ENCODE assay signal across 8 mouse cellular contexts in genomic region chr3:116861223-116861539, GRCm38 (mm10). TPM values are rescaled to one million over a fixed set of nuclear protein-coding genes. Genes with fewer than 3 reads are reported as not detected.
A peak's percentile ranks its signal among the peaks of the same experiment; 100 is the strongest.
DNase-seq lines count a peak whose midpoint lies in the region; ATAC-seq and TF ChIP-seq lines count a peak whose summit lies in the region.

No protein-coding gene starts in this region.

- H3K4me2 ChIP-seq in embryonic facial prominence, embryonic 11.5 days (ENCODE audit: low read depth, low read length) = peak overlapping the region; percentile 83
- peak overlapping the region; percentile 85 for H3K4me2 ChIP-seq in intestine, embryonic 14.5 days (ENCODE audit: low read length)
- peak overlapping the region; percentile 96 for H3K4me2 ChIP-seq in myocyte (ENCODE audit: low read depth)

- no peaks in the 10 kb centered on the region for H3K27me3 ChIP-seq in embryonic facial prominence, embryonic 11.5 days (ENCODE audit: control insufficient read depth, insufficient read depth, low read length)
- H3K27me3 ChIP-seq in intestine, embryonic 14.5 days (replicated peaks; ENCODE audit: control insufficient read depth, insufficient read depth, low read length) = no peaks in the 10 kb centered on the region
- no peaks in the 10 kb centered on the region for H3K27me3 ChIP-seq in myocyte (ENCODE audit: control insufficient read depth, insufficient read depth, insufficient read length)

- no peak overlapping the region for H3K27ac ChIP-seq in embryonic facial prominence, embryonic 11.5 days (replicated peaks; ENCODE audit: low read depth, low read length)
- H3K27ac ChIP-seq in intestine, embryonic 14.5 days (ENCODE audit: low read depth) = peak overlapping the region; percentile 71

- no peaks in the 10 kb centered on the region for H3K36me3 ChIP-seq in embryonic facial prominence, embryonic 11.5 days (replicated peaks; ENCODE audit: control insufficient read depth, insufficient read depth, low read depth, low read length)
- H3K36me3 ChIP-seq in intestine, embryonic 14.5 days (ENCODE audit: control insufficient read depth, insufficient read depth, low read length) = no peaks in the 10 kb centered on the region
- no peaks in the 10 kb centered on the region for H3K36me3 ChIP-seq in myocyte (ENCODE audit: control insufficient read depth, insufficient read depth)

- TF ChIP-seq CTCF in lung, adult 2 months (IDR thresholded peaks at IDR 0.05; ENCODE audit: insufficient read depth, low read length) = no peak

- H3ac ChIP-seq in myocyte (ENCODE audit: control insufficient read depth, insufficient read length) = peak overlapping the region; percentile 80

- no peak for TF ChIP-seq POLR2A in lung, adult 2 months (IDR thresholded peaks at IDR 0.05; ENCODE audit: borderline replicate concordance, extremely low read depth, low read depth, low read length)
- no peak for TF ChIP-seq POLR2A in myocyte (IDR thresholded peaks at IDR 0.05; ENCODE audit: insufficient read length, low read depth)

- ATAC-seq in embryonic facial prominence, embryonic 11.5 days (replicated peaks; ENCODE audit: insufficient number of reproducible peaks, low FRiP score, low TSS enrichment, low read depth) = 0 out of 2 replicates have a peak, but pooled peaks have one; percentile 20
- peak; percentile 17; the same call in 1 of the 2 replicates for ATAC-seq in intestine, embryonic 14.5 days (replicated peaks; ENCODE audit: low FRiP score, low TSS enrichment, low read depth)

- H3K9ac ChIP-seq in embryonic facial prominence, embryonic 11.5 days (replicated peaks; ENCODE audit: low read length) = peak overlapping the region; percentile 64
- peak overlapping the region; percentile 58 for H3K9ac ChIP-seq in intestine, embryonic 14.5 days (ENCODE audit: low read length)

- DNase-seq in lung, adult 2 months = no peak
- DNase-seq in lung, postnatal 25 days (ENCODE audit: low spot score) = no peak
- peak; percentile 25 for DNase-seq in embryonic facial prominence, embryonic 11.5 days (ENCODE audit: low spot score)
- DNase-seq in intestine, embryonic 14.5 days (ENCODE audit: low spot score) = peak; percentile 63
- DNase-seq in Muller cell, postnatal 12 days (ENCODE audit: inconsistent ontology term) = no peak
- no peak for DNase-seq in layer of hippocampus, postnatal 36 days
- no peak for DNase-seq in spleen, postnatal 14 days (ENCODE audit: low spot score in 2 of 2)

- H3K4me3 ChIP-seq in lung, adult 2 months (replicated peaks; ENCODE audit: extremely low read depth, low read depth, low read length) = peak overlapping the region; percentile 84
- H3K4me3 ChIP-seq in embryonic facial prominence, embryonic 11.5 days (ENCODE audit: low read depth, low read length) = peak overlapping the region; percentile 50
- H3K4me3 ChIP-seq in intestine, embryonic 14.5 days (ENCODE audit: low read depth, low read length) = peak overlapping the region; percentile 64
- H3K4me3 ChIP-seq in myocyte = peak overlapping the region; percentile 46

- peaks cover 18% of the 10 kb centered on the region for H3K79me2 ChIP-seq in myocyte (ENCODE audit: control insufficient read depth, insufficient read depth)

- 10% methylated on average over 4 of the region's 4 CpGs for WGBS in lung, adult 2 months
- WGBS in embryonic facial prominence, embryonic 11.5 days = 17% methylated on average over 4 of the region's 4 CpGs
- 12% methylated on average over 4 of the region's 4 CpGs for WGBS in intestine, embryonic 14.5 days

- H3K4me1 ChIP-seq in lung, adult 2 months (ENCODE audit: control insufficient read depth, insufficient read depth, low read length) = no peaks in the 10 kb centered on the region
- H3K4me1 ChIP-seq in embryonic facial prominence, embryonic 11.5 days (ENCODE audit: control insufficient read depth, insufficient read depth, low read length) = no peaks in the 10 kb centered on the region
- H3K4me1 ChIP-seq in intestine, embryonic 14.5 days (replicated peaks; ENCODE audit: control insufficient read depth, insufficient read depth, low read length) = peaks cover 5% of the 10 kb centered on the region; the same call in 1 of the 2 replicates

- no peaks in the 10 kb centered on the region for H3K9me3 ChIP-seq in embryonic facial prominence, embryonic 11.5 days (replicated peaks; ENCODE audit: control insufficient read depth, low read length)
- no peaks in the 10 kb centered on the region for H3K9me3 ChIP-seq in intestine, embryonic 14.5 days (ENCODE audit: control insufficient read depth, low read length)

TF ChIP-seq in myocyte, 11 proteins besides CTCF, POLR2A, EP300 and RAD21:
- TF ChIP-seq SRF (IDR thresholded peaks at IDR 0.05; ENCODE audit: control insufficient read depth, insufficient read length, low read depth) = no peak
- TF ChIP-seq TCF12 (IDR thresholded peaks at IDR 0.05; ENCODE audit: insufficient read depth, poor library complexity, severe bottlenecking) = no peak
- no peak for TF ChIP-seq REST (IDR thresholded peaks at IDR 0.05; ENCODE audit: insufficient read depth, insufficient read length)
- no peak for TF ChIP-seq USF1 (IDR thresholded peaks at IDR 0.05; ENCODE audit: low read depth)
- no peak for TF ChIP-seq MYOD1 (IDR thresholded peaks at IDR 0.05; ENCODE audit: control insufficient read depth in 1 of 3, insufficient read length in 2 of 3, low read depth in 2 of 3)
- TF ChIP-seq E2F4 (IDR thresholded peaks at IDR 0.05; ENCODE audit: insufficient read depth) = no peak
- TF ChIP-seq TCF3 (IDR thresholded peaks at IDR 0.05; ENCODE audit: insufficient read length, low read depth) = no peak
- no peak for TF ChIP-seq POLR2AphosphoS2 (IDR thresholded peaks at IDR 0.05; ENCODE audit: insufficient read length, low read depth)
- no peak for TF ChIP-seq MAX (IDR thresholded peaks at IDR 0.05; ENCODE audit: low read depth)
- no peak for TF ChIP-seq CEBPB (IDR thresholded peaks at IDR 0.05; ENCODE audit: insufficient read depth, poor library complexity, severe bottlenecking)
- TF ChIP-seq MYOG (IDR thresholded peaks at IDR 0.05; ENCODE audit: control insufficient read depth in 1 of 3, insufficient read depth in 1 of 3, insufficient read length in 2 of 3, low read depth in 2 of 3) = no peak

RNA-seq across cellular contexts. Expression of gene Frrs1, which starts 1.9 kb away (rescaled TPM):
- polyA plus RNA-seq in lung, adult 2 months (2012; rRNA removed) = 12.3 and 23.4 TPM in 2 replicates
- 10.6 and 11.6 TPM in 2 replicates for polyA plus RNA-seq in embryonic facial prominence, embryonic 11.5 days (2014; fragmentation: Nextera tagmentation; extraction: Ambion mirVana)
- 35.1 and 36.7 TPM in 2 replicates for polyA plus RNA-seq in intestine, embryonic 14.5 days (2014; fragmentation: Nextera tagmentation; extraction: Ambion mirVana)
- polyA plus RNA-seq in myocyte (2012; fragmentation: generic; extraction: Trizol) = 12.7 TPM
- 1 to 10 TPM in 1 of 2 experiments, under 1 TPM in 1; 0.77 to 1.5 TPM for total RNA-seq in layer of hippocampus, postnatal 36 days (2021)

RNA-seq across cellular contexts. Expression of gene Agl, which starts 53.2 kb away (rescaled TPM):
- polyA plus RNA-seq in lung, adult 2 months (2012; rRNA removed) = 4.2 and 9.2 TPM in 2 replicates
- 14.7 and 15.6 TPM in 2 replicates for polyA plus RNA-seq in embryonic facial prominence, embryonic 11.5 days (2014; fragmentation: Nextera tagmentation; extraction: Ambion mirVana)
- polyA plus RNA-seq in intestine, embryonic 14.5 days (2014; fragmentation: Nextera tagmentation; extraction: Ambion mirVana) = 14.6 TPM in 2 replicates
- 35.8 TPM for polyA plus RNA-seq in myocyte (2012; fragmentation: generic; extraction: Trizol)
- total RNA-seq in layer of hippocampus, postnatal 36 days (2021) = 10 to 100 TPM; 24.9 to 28.4 TPM

Comparison
In these comparisons a context has a peak if more than half of its experiments do, and no peak if none do; other contexts are left out.
1. DNase-seq: peak in embryonic facial prominence, embryonic 11.5 days (single experiment) and intestine, embryonic 14.5 days (single experiment); none in lung, adult 2 months (single experiment), lung, postnatal 25 days (single experiment), Muller cell, postnatal 12 days (single experiment), layer of hippocampus, postnatal 36 days (0 of 2) and spleen, postnatal 14 days (0 of 2).
2. Peak in every context shown above with its lines, with median percentiles within 50 percentile points of each other: H3K4me3 ChIP-seq and H3K4me2 ChIP-seq.